Mouse (Mus musculus) B cell, adult 2 months (primary cell): ENCODE results near the gene Emx2.

Experiments
- DNase-seq, 2 experiments: peaks; one replicate each; pipeline ENCODE4 v3.0.0; 2022

Emx2 gene

DNA sequence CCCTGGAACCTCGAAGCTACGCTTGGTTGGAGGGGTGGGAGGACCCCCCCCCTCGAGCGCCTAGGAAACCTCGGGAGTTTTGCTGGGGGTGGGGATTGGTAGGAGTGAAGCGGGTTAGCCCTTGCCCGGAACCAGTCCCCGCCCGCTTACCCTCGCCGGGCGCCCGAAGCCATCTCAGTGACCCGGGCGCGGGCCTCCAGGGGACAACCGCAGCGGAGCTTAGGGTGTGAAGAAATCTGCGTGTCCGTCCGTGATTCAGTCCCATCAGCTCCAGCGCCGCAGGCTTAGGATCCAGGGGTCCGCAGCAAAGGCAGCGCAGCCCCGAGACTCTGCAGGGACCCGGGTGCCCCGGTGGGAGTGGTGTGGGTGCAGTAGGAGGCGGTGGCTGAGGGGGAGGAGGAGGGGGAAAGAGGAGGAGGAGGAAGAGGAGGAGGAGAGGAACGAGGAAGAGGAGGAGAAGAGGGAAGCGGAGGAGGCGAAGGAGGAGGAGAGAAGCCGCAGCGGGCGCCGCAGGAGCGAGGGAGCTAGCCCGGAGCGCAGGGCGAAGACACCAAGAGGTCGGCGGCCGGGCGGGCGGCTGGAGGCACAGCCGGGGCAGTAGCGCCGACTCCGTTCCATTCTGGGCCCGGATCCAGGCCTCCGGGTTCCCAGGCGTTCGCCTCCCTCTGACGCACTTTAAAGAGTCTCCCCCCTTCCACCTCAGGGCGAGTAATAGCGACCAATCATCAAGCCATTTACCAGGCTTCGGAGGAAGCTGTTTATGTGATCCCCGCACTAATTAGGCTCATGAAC is at the start of gene Emx2:
Gene Emx2, plus strand, starts transcription at position 422 of the 792 bp plus-strand sequence.
- peak; percentile 26 to 32 for DNase-seq

DNA sequence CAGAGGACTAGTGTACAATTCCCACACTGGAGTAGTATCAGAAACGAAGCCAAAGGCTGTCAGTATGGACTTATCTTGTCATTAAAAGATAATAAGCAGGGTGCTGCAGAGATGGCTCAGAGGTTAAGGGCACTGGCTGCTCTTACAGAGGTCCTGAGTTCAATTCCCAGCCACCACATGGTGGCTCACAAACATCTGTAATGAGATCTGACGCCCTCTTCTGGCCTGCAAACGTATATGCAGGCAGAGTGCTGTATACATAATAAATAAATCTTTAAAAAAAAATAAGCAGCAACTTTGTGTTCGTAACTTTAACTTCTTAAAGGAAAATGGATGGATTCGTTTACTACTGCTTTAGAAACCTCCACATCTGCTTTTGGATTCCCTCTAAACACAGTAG is 44.0 kb upstream of the Emx2 start:
- DNase-seq, result no peak

GRCm38 (mm10) chr19:59418024-59418423 is 40.1 kb upstream of the Emx2 start:
- DNase-seq, result peak; percentile 88 to 89

DNA sequence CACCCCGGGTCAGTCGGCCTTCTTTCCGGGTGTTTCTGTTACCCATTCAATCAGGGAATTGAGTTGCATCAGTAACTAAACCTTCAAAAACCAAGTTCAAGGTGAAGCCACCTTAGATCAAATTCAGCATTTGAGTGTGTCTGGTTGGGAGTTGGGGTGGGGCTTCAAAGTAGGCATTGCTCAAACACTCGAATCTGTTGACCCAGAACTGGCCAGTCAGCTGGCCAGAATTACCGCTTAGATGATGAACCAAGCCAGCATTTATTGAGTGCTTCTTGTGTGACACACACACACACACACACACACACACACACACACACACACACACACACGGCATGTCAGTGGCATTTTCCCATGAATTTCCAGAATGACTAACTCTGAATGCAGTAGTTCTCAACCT is 39.5 kb upstream of the Emx2 start:
- no peak for DNase-seq

- no peak for DNase-seq
These were observed 35.8 kb upstream of the Emx2 start for GRCm38 (mm10) chr19:59422393-59422792.

- DNase-seq, result no peak
These were observed 34.5 kb upstream of the Emx2 start for GRCm38 (mm10) chr19:59423685-59424084.

DNA sequence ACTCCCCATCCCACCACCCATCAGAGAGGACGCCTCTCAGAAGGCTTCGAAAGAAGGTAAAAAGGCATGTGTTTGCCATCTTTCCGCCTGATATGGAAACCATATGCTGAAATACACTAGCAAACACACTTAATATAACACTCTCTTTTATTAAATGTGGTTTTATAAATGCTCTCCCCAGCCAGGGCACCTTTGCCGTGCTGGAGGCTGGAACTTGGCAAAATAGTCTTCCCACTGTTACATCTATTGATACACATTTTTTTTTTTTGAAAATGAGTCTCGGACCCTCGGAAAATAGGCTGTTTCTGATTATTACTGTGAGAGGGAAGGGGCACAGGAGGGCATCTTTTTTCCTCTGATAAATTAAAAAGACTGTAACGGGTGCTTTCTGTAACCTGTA is 33.2 kb upstream of the Emx2 start:
- DNase-seq, result no peak

DNA sequence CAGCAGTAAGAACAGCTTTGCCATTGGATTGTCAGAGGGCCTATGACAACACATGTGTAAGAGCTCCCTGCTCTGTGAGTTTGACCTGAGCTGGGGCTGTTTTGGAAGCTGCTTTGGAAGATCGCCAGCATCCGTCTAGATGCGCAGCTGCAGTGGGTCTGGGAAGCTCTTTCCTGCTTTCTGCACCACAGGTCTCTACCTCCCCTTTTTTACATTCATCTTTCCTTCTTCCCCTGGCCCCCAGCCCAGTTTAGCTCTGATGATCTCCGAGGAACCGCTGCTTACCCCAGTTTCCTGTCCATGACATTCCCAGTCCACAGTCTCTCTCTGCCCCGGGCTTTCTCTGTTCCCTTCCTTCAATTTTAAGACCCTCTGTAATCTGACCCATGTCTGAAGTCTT is 25.9 kb upstream of the Emx2 start:
- no peak for DNase-seq

DNA sequence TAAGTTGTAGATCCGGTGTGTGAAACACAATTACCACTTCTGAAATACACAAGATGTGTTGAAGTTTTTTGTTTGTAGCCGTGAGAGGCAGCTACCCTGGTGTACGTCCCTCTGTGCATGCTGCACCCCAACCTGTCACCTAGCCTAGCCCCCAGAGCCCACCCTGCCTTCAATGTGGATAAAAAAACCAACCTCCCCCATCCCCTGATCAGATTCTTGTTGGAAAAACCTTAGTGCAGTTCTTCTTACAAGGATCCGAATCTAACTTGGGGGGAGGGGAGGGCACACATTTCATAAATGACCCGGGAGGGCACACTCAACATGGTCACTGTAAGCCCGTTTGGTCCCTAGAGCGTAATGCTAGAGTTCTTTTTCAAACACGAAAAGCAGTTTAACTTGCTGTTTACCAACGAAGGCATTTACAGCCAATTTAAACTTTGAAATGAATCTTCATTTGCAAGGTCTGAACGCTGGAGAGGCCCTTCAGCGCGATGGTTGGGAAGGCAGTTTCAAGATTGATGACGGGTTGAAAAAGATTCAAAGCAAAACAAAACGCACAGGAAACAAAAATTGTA is 7.5 kb upstream of the Emx2 start:
- no peak for DNase-seq

GRCm38 (mm10) chr19:59451441-59451951 is 6.7 kb upstream of the Emx2 start:
- no peak for DNase-seq

DNA sequence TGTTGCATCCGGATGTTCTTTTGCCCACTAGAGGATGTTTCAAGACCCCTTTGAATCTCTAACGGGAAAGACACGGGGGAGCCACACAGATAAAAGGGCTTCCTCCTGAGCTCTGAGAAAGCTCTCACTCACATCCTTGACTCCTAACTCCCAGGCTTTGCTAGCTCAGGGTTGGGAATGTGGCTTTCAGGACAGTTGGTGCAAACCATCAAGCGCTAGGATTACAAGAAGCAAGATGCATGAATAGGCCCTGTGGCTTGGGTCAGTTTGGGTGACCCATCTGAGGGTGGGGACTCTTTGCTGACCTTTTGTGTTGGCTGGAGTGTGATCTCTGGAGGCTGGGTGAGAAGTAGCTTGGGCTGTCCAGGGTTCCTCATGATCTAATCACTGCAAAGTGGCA is 5.9 kb upstream of the Emx2 start:
- DNase-seq, result no peak

- no peak for DNase-seq
These were observed 4.6 kb upstream of the Emx2 start for GRCm38 (mm10) chr19:59453591-59453990.

DNA sequence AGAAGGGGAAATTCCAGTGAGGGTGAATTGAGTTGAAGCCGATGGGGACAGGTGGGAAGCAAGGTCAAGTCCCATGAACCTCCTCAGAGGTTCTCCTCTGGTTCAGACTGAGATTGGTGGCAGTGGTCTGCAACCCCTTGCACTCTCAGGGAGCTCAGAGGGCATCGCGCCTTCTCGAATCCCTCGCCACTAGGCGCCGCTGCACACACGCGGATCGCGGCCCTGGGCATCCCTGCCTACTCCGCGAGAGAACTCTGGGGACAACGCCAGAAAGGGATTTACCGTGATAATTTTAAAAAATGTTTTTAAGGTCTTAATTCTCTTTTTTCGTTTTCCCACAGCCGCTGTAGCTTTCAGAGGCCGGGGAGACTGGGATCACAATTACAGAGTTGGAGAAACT is 4.0 kb upstream of the Emx2 start:
- DNase-seq, result peak; percentile 66

GRCm38 (mm10) chr19:59455671-59456070 is 2.5 kb upstream of the Emx2 start:
- peak in 1 of 2 experiments; percentile 29 for DNase-seq

DNA sequence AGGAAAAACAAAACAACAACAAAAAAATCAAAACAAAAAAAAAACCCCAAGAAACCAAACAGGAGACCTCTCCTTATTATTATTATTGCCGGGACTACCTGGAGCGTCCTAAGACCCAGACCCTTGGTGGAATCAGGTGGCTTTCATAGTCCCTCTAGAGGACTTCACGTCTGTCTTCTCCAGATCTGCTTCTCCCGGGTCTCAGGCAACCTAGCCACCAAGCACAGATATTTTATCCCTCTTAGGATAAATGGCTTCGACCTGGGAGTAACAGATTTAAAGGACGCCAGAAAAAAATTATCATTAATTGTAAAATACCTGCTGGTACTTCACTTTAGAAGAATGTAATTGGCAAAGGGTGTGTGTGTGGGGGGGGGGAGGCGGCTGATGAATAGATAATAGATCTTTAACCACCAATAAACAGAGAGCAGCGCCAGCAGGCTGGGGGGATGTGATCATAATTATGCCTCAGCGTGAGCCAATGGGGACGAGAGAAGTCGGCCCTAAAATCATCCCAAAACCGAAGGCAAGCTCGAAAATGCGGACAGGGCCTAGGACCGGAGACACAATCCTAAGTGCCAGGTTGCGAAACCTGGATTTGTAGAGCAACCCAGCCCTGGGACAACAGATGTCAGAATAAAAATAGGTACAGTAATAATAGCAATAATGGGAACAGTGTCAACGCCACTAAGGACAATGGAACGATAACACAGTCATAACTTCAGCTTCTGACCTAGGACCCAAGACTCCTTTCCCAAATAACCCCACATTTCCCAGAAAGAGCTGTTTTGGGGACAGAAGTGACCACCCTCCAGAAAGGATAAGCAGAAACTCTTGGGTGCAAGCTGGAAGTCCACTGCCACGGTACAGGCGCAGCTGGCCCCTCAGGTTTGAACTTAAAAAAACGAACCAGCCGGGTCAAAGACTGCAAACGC is 894 bp upstream of the Emx2 start:
- DNase-seq, result no peak

DNA sequence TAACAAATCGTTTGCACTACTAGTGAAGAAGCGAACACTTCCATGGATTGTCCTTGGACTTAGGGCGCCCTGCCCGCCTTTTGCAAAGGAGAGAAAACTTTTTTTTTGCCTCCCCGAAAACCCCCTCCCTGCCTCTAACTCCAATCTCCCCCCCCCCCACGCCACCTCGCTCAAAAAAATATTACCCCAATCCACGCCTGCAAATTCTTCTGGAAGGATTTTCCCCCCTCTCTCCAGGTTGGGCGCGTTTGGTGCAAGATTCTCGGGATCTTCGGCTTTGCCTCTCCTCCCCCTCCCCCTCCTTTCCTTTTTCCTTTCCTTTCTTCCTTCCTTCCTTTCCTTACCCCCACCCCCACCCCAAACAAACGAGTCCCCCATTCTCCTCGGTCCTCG is 567 bp downstream of the Emx2 start:
- DNase-seq, result no peak

DNA sequence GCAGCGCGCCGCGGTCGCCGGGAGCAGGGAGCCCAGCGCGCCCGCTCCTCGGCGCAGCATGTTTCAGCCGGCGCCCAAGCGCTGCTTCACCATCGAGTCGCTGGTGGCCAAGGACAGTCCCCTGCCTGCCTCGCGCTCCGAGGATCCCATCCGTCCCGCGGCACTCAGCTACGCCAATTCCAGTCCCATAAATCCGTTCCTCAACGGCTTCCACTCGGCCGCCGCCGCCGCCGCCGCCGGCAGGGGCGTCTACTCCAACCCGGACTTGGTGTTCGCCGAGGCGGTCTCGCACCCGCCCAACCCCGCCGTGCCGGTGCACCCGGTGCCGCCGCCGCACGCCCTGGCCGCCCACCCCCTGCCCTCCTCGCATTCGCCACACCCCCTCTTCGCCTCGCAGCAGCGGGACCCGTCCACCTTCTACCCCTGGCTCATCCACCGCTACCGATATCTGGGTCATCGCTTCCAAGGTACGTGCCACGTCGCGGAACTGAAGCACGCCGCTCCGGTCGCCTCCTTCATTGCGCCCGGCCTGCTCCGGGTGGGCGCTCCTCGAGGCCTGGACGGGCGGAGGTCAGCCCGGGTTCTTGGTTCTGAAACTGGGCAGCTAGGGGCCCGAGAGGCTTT is 1.1 kb downstream of the Emx2 start:
- DNase-seq, result peak; percentile 25 to 36

DNA sequence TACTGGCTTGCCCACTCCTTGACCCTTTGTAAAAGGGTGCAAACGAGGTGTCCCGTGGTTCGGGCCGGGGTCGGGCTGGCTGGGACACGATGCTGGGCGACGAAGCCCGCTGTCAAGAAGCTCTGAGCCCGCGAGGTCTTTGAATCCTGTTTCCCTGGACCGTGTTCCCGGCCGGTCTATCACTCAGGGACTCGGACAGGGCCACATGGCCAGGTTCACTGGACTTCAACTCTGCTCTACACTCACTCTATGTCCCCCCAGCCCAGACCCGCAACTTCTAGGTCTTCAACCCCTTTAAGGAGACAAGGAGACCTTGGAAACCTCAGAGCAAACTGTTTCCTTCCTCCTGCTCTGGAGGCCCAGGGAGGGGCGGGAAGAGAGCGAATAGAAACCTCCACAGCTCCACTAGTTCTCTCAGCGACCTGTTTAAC is 1.7 kb downstream of the Emx2 start:
- DNase-seq, result peak; percentile 15 to 33

- DNase-seq, result peak; percentile 35 to 39
These were observed 2.4 kb downstream of the Emx2 start for GRCm38 (mm10) chr19:59460328-59461115.

DNA sequence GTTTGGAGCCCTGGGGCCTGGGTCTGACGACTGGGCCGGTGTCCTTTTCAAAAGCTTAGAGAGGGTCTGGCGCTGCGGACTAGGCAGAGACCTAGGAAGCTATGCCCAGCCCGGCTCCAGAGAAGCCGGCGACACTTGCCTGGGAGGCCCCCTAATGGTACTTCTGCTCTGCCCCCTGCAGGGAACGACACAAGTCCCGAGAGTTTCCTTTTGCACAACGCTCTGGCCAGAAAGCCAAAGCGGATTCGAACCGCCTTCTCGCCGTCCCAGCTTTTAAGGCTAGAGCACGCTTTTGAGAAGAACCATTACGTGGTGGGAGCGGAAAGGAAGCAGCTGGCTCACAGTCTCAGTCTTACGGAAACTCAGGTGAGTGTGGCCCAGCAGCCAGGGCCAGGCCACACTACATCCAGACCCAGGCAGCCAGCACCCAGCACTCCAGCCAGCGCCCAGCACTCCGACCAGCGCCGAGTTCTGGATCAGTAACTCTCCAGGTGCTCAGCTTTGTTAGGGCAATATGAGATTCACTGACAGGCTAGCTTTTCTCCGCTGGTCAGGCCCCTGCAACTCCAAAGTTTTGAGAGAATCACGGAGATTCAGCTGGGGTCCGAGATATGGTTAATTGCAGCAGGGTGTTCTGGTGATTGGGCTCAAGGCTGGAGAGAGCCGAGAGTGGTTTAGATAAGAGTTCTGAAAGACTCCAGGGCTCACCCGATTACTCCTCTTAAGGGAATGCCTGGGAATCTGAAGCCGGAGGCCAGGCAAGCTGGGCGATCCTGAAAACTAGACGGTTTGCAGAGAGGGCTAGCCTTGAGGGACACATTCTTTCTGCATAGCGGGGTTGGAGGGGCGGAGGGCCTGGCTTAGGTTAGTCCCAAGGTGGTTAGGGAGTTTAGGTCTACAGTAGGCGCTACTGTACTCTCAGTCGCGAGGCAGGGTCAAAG is 3.6 kb downstream of the Emx2 start:
- DNase-seq, result no peak
